Mouse (Mus musculus): ENCODE measurements at regions not wholly inside any gene's neighbourhood (a gene's known extent, or its start where the extent isn't known, plus 50 kb on each side); places are given as distances from the start of the nearest gene placed in this dataset.

- no peaks in the 10 kb centered on the region for H3K36me3 ChIP-seq (ENCODE audit: insufficient read depth, low read length)
- H3K9me3 ChIP-seq (ENCODE audit: low read length) = no peaks in the 10 kb centered on the region
- H3K4me3 ChIP-seq (ENCODE audit: low read depth, low read length) = no peak overlapping the region
- H3K4me1 ChIP-seq (ENCODE audit: insufficient read depth, low read length) = no peaks in the 10 kb centered on the region
- TF ChIP-seq CTCF (IDR thresholded peaks at IDR 0.05) = no peak
- no peaks in the 10 kb centered on the region for H3K27me3 ChIP-seq (ENCODE audit: insufficient read depth, low read length)
- H3K27ac ChIP-seq (ENCODE audit: low read depth, low read length) = no peak overlapping the region
- WGBS = 81% methylated on average over 5 of the region's 5 CpGs
- ATAC-seq (ENCODE audit: low FRiP score) = no peak
- H3K9ac ChIP-seq (replicated peaks; ENCODE audit: low read length, poor library complexity, severe bottlenecking) = no peak overlapping the region
- no peak overlapping the region for H3K4me2 ChIP-seq (ENCODE audit: low read depth, low read length, poor library complexity, severe bottlenecking)
- DNase-seq (ENCODE audit: low spot score) = no peak
Measured at GRCm38 (mm10) chr8:26882616-26883015, 94.5 kb upstream of the Zfp703 start.

DNA sequence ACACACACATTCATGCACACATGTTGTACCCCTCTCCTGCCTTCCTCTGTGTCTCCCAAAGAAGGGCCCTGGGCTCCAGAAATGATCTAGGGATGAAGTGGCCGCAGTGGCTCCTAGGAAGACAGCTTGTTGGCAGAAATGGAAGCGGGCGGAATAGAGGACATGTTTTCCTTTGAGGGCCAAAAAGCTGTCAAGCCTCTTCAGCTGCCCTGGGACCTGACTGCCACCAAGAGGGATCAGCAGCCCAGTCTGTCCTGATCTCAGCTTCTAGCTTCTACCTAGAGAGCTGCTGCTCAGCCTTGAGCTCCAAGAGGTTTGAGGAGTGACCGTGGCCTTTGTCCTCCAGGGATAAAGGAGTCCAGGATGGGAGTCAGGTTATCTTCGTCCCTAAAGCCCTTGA is 93.8 kb upstream of the Zfp703 start:
- H3K4me1 ChIP-seq (ENCODE audit: insufficient read depth, low read length) = no peaks in the 10 kb centered on the region
- no peak for ATAC-seq (ENCODE audit: low FRiP score)
- 90% methylated on average over 5 of the region's 5 CpGs for whole genome bisulfite sequencing
- TF ChIP-seq CTCF (IDR thresholded peaks at IDR 0.05) = no peak
- H3K4me3 ChIP-seq (ENCODE audit: low read depth, low read length) = no peak overlapping the region
- no peak overlapping the region for H3K4me2 ChIP-seq (ENCODE audit: low read depth, low read length, poor library complexity, severe bottlenecking)
- H3K9ac ChIP-seq (replicated peaks; ENCODE audit: low read length, poor library complexity, severe bottlenecking) = no peak overlapping the region
- no peaks in the 10 kb centered on the region for H3K36me3 ChIP-seq (ENCODE audit: insufficient read depth, low read length)
- no peaks in the 10 kb centered on the region for H3K27me3 ChIP-seq (ENCODE audit: insufficient read depth, low read length)
- DNase-seq (ENCODE audit: low spot score) = no peak
- no peak overlapping the region for H3K27ac ChIP-seq (ENCODE audit: low read depth, low read length)
- no peaks in the 10 kb centered on the region for H3K9me3 ChIP-seq (ENCODE audit: low read length)

GRCm38 (mm10) chr8:26883770-26884169 is 93.4 kb upstream of the Zfp703 start:
- no peak for DNase-seq (ENCODE audit: low spot score)
- no peak for TF ChIP-seq CTCF (IDR thresholded peaks at IDR 0.05)
- Histone ChIP-seq H3K27ac (ENCODE audit: low read depth, low read length) (no peak overlapping the region), H3K9me3 (ENCODE audit: low read length) (no peaks in the 10 kb centered on the region), H3K27me3 (ENCODE audit: insufficient read depth, low read length) (no peaks in the 10 kb centered on the region), H3K9ac (replicated peaks; ENCODE audit: low read length, poor library complexity, severe bottlenecking) (no peak overlapping the region), H3K4me1 (ENCODE audit: insufficient read depth, low read length) (no peaks in the 10 kb centered on the region), H3K4me2 (ENCODE audit: low read depth, low read length, poor library complexity, severe bottlenecking) (no peak overlapping the region), H3K36me3 (ENCODE audit: insufficient read depth, low read length) (no peaks in the 10 kb centered on the region), H3K4me3 (ENCODE audit: low read depth, low read length) (no peak overlapping the region)
- no peak for ATAC-seq (ENCODE audit: low FRiP score)
- 70% methylated on average over 6 of the region's 6 CpGs for WGBS

GRCm38 (mm10) chr8:26884350-26884749 is 92.8 kb upstream of the Zfp703 start:
- no peak for TF ChIP-seq CTCF (IDR thresholded peaks at IDR 0.05)
- Histone ChIP-seq H3K4me2 (ENCODE audit: low read depth, low read length, poor library complexity, severe bottlenecking) (no peak overlapping the region), H3K9ac (replicated peaks; ENCODE audit: low read length, poor library complexity, severe bottlenecking) (no peak overlapping the region), H3K36me3 (ENCODE audit: insufficient read depth, low read length) (no peaks in the 10 kb centered on the region), H3K9me3 (ENCODE audit: low read length) (no peaks in the 10 kb centered on the region), H3K4me1 (ENCODE audit: insufficient read depth, low read length) (no peaks in the 10 kb centered on the region), H3K27me3 (ENCODE audit: insufficient read depth, low read length) (no peaks in the 10 kb centered on the region), H3K27ac (ENCODE audit: low read depth, low read length) (no peak overlapping the region), H3K4me3 (ENCODE audit: low read depth, low read length) (no peak overlapping the region)
- ATAC-seq (ENCODE audit: low FRiP score) = no peak
- DNase-seq (ENCODE audit: low spot score) = no peak
- 84% methylated on average over 13 of the region's 13 CpGs for WGBS

DNA sequence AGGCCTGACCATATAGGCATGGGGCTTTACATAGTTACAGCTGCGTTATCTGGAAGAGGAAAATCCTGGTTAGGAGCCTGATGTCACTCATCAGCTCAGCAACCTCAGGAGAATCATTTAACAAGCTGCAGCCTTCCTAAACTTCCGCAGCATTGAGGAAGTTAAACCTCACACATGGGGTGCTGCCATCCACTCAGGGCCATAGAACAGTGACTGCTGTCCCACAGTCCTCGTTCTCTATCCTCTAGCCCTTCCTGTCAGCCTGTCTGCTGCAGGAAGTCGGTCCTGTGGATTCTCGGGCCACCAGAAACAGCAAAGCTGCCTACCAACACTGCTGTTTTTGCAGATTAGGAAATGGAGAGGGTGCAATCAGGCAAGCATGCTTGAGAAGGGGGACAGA is 91.8 kb upstream of the Zfp703 start:
- Histone ChIP-seq H3K4me2 (ENCODE audit: low read depth, low read length, poor library complexity, severe bottlenecking) (no peak overlapping the region), H3K36me3 (ENCODE audit: insufficient read depth, low read length) (no peaks in the 10 kb centered on the region), H3K4me1 (ENCODE audit: insufficient read depth, low read length) (no peaks in the 10 kb centered on the region), H3K9me3 (ENCODE audit: low read length) (no peaks in the 10 kb centered on the region), H3K27ac (ENCODE audit: low read depth, low read length) (no peak overlapping the region), H3K4me3 (ENCODE audit: low read depth, low read length) (no peak overlapping the region), H3K27me3 (ENCODE audit: insufficient read depth, low read length) (no peaks in the 10 kb centered on the region), H3K9ac (replicated peaks; ENCODE audit: low read length, poor library complexity, severe bottlenecking) (no peak overlapping the region)
- TF ChIP-seq CTCF (IDR thresholded peaks at IDR 0.05) = no peak
- DNase-seq (ENCODE audit: low spot score) (no peak), ATAC-seq (ENCODE audit: low FRiP score) (no peak)
- 87% methylated on average over 5 of the region's 5 CpGs for WGBS

DNA sequence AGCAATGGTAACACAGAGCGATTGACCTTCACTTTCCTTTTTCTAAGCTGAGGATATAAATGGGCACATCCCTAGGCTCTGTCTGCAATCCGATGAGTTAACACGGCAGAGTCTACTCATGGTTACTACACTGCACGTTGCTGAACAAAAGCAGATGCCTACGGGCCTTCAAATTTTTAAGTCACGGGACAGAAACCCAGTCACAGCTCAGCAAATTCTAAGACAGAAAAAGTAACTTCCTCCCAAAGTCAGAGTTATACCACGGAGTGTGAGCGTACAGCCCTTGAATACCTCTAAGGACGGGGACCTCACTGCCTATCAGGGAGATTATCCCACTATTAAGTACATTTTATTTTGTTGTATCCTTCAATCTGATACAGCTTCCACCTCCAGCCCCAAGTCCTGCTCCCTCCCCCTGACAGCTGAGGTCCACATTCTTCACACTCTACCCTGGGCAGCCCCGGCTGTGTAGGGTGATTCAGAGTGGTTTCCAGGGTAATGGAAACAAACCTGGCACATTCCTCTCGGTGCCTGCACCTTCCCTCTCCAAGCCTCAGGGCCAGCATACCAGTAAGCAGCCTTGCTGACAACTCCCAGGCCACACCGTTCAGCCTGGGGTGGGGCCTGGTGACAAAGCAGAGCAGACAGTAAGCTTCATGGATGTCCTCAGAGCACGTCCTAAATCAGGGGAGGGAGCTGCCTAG is 90.2 kb upstream of the Zfp703 start:
- ATAC-seq (ENCODE audit: low FRiP score) (no peak), DNase-seq (ENCODE audit: low spot score) (no peak)
- no peaks in the 10 kb centered on the region for H3K27me3 ChIP-seq (ENCODE audit: insufficient read depth, low read length)
- H3K4me2 ChIP-seq (ENCODE audit: low read depth, low read length, poor library complexity, severe bottlenecking) = no peak overlapping the region
- H3K4me3 ChIP-seq (ENCODE audit: low read depth, low read length) = no peak overlapping the region
- H3K9me3 ChIP-seq (ENCODE audit: low read length) = no peaks in the 10 kb centered on the region
- TF ChIP-seq CTCF (IDR thresholded peaks at IDR 0.05) = no peak
- 81% methylated on average over 13 of the region's 13 CpGs for WGBS
- no peak overlapping the region for H3K27ac ChIP-seq (ENCODE audit: low read depth, low read length)
- H3K9ac ChIP-seq (replicated peaks; ENCODE audit: low read length, poor library complexity, severe bottlenecking) = no peak overlapping the region
- H3K4me1 ChIP-seq (ENCODE audit: insufficient read depth, low read length) = no peaks in the 10 kb centered on the region
- no peaks in the 10 kb centered on the region for H3K36me3 ChIP-seq (ENCODE audit: insufficient read depth, low read length)
